Mouse (Mus musculus) B cell, adult 2 months (primary cell): ENCODE measurements around the gene Kif21b.

Experiments
- DNase-seq, 2 experiments: peaks; one replicate each; pipeline ENCODE4 v3.0.0; 2022

Kif21b gene

GRCm38 (mm10) chr1:136160297-136160696 is 29.1 kb downstream of the Kif21b start:
- no peak for DNase-seq

GRCm38 (mm10) chr1:136160930-136161329 is 29.7 kb downstream of the Kif21b start:
- DNase-seq = no peak

GRCm38 (mm10) chr1:136161333-136161921 is 30.2 kb downstream of the Kif21b start:
- no peak for DNase-seq

GRCm38 (mm10) chr1:136165436-136165835 is 34.2 kb downstream of the Kif21b start:
- no peak for DNase-seq

- no peak for DNase-seq
These were observed 36.5 kb downstream of the Kif21b start for GRCm38 (mm10) chr1:136167657-136168056.

- DNase-seq = peak; percentile 61 to 64
These were observed 38.9 kb downstream of the Kif21b start for GRCm38 (mm10) chr1:136170109-136170508.

- DNase-seq = no peak
These were observed 41.5 kb downstream of the Kif21b start for GRCm38 (mm10) chr1:136172696-136173095.

GRCm38 (mm10) chr1:136174101-136174606 is 43.0 kb downstream of the Kif21b start:
- DNase-seq = peak; percentile 17

- peak; percentile 74 to 77 for DNase-seq
These were observed 44.0 kb downstream of the Kif21b start for GRCm38 (mm10) chr1:136175183-136175582.

- DNase-seq = no peak
These were observed 45.9 kb downstream of the Kif21b start for GRCm38 (mm10) chr1:136177085-136177484.

GRCm38 (mm10) chr1:136178741-136179140 is 47.6 kb downstream of the Kif21b start:
- DNase-seq = no peak

GRCm38 (mm10) chr1:136179511-136180001 is 48.4 kb downstream of the Kif21b start:
- no peak for DNase-seq

- no peak for DNase-seq
These were observed 58.8 kb downstream of the Kif21b start for GRCm38 (mm10) chr1:136190033-136190432.

GRCm38 (mm10) chr1:136212803-136213202 is 81.6 kb downstream of the Kif21b start, which contains the start of gene Mroh3:
TSS of gene Mroh3 (minus strand) at chr1:136212828.
- peak; percentile 39 to 45 for DNase-seq

GRCm38 (mm10) chr1:136214304-136214703 is 83.1 kb downstream of the Kif21b start:
- DNase-seq = no peak

- DNase-seq = no peak
These were observed 89.1 kb downstream of the Kif21b start for GRCm38 (mm10) chr1:136220037-136220871.

GRCm38 (mm10) chr1:136222386-136222785 is 91.2 kb downstream of the Kif21b start:
- no peak for DNase-seq

GRCm38 (mm10) chr1:136223758-136224342 is 92.7 kb downstream of the Kif21b start:
- no peak for DNase-seq

- DNase-seq = no peak
These were observed 94.7 kb downstream of the Kif21b start for GRCm38 (mm10) chr1:136225846-136226245.

- no peak for DNase-seq
These were observed 95.4 kb downstream of the Kif21b start for GRCm38 (mm10) chr1:136226626-136227025.
